Mouse (Mus musculus) left cerebral cortex, adult 8-10 months (tissue): ENCODE data around the gene Ccdc40. TPM values are rescaled to one million over a fixed set of nuclear protein-coding genes. Genes with fewer than 3 reads are reported as not detected.
A peak's percentile ranks its signal among the peaks of the same experiment; 100 is the strongest.
"Not testable (repeated sequence)": the region's sequence is repeated elsewhere in the genome, so short reads cannot be mapped to it uniquely, and the experiment has no call there.

ENCODE experiments used
- DNase-seq, 2 experiments: peaks; one replicate each; pipeline ENCODE4 v3.0.0; 2022; ENCODE audit warnings: low spot score in 2 of 2
- total RNA-seq, 4 experiments: library from RNA; stranded (reverse); gene quantifications; 2 replicates each; pipeline ENCODE4 v1.2.4; 2022

Gene Ccdc40
- total RNA-seq, 4 experiments from 2014 or later, result 1.1 to 3.2 (median 1.7) TPM

DNA sequence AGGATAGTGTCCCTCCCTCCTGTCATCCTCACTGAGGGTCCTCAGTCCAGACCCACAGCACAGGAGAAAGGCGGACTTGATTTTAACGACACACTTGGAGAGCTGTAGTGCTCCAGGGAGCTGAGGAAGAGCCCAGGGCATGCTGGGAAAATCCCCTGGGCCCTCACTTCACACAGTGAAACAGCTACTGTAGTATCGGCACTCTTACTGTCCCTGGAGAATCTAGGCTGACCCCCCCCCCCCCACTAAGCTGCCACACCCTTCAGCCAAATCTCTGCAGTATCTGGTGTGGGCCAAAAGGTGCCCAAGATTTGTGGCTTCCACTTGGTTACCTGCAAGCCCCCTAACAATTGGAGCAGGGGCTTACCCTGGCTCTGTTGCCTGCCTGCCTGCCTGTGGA lies 8.6 kb downstream of the Ccdc40 start:
- no peak for DNase-seq

DNA sequence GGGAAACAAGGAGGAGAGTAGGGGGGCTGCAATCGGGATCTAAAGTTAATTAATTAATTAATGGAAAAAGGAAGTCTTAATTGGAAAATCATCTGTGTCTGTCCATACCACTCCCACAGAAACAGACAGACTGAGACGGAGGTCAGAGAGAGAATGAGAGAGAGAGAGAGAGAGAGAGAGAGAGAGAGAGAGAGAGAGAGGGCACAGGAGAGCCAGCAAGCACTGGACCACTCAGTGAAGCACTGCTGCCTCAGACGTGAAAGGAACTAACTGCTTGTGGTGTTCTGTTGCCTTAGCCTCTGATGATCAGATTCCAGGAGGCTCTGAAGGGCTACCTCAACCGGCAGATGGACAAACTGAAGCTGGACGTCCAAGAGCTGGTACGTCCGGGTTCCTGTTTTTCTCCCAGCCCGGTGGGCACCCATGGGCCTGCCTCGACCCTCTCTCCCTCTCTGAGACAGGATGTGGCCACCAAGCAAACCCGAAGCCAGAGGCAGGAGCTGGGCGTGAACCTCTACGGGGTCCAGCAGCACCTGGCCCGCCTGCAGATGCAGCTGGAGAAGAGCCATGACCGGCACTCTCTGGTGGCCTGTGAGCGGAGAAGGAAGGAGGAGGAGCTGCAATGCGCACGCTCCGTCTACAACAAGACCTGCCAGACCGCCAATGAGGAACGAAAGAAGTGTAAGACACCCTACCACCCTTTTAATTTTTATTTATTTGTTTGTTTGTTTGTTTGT lies 9.4 kb downstream of the Ccdc40 start:
- no peak for DNase-seq

- DNase-seq, result no peak
Measured at GRCm38 (mm10) chr11:119238305-119238721, 9.9 kb downstream of the Ccdc40 start.

GRCm38 (mm10) chr11:119239480-119239879 lies 11.1 kb downstream of the Ccdc40 start:
- no peak for DNase-seq

GRCm38 (mm10) chr11:119245543-119245942 lies 17.2 kb downstream of the Ccdc40 start:
- DNase-seq, result not testable (repeated sequence)

GRCm38 (mm10) chr11:119249011-119249410 lies 20.6 kb downstream of the Ccdc40 start:
- no peak for DNase-seq

GRCm38 (mm10) chr11:119250998-119251397 lies 22.6 kb downstream of the Ccdc40 start:
- no peak for DNase-seq

DNA sequence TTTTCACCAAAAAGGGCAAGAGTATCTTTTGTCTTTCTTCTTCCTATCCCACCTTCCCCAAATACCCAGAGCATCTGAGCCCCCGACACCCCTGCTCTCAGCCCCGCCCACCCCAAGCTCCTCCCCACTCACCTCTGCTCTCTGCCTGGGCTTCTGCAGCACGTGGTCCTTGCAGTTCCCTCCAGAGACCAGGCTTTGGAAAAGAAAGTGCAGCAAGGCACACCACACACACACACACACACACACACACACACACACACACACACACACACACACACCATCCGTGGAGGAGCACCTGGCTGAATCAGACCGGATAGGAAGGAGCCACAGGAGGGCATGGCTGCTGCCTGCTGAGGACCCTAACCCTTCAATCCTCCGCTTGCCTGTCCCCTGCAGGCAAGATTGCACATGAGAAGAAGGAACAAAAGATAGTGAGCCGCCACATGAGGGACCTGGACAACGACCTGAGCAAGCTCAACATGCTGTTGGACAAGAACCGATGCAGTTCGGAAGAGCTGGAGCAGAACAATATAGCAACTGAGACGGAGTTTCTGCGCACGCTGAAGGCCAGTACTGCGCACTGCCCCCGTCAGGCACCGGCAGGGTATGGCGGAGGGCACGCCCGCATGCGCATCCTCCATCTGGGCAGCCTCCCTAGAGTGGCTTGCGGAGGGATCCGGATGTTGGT lies 24.6 kb downstream of the Ccdc40 start:
- DNase-seq, result no peak

DNA sequence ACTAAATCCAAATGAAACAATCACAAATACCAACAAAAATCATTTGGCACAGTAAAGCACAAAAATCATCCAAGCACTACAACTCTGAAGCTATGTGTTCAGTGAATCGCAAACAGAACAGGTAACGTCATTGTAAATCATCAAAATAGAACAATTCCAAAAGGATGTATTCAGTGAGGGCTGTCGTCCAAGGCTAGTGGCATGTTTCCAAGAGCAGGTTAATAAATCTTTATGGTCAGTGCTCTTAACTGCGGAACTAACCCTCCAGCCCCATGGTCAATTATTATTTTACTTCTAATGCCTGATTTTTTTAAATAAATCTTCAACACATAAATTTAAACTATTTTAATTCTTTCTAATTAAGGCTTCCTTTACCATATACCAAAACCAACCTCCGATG lies 28.2 kb downstream of the Ccdc40 start:
- not testable (repeated sequence) for DNase-seq

GRCm38 (mm10) chr11:119258216-119258571 lies 29.8 kb downstream of the Ccdc40 start:
- DNase-seq, result no peak

DNA sequence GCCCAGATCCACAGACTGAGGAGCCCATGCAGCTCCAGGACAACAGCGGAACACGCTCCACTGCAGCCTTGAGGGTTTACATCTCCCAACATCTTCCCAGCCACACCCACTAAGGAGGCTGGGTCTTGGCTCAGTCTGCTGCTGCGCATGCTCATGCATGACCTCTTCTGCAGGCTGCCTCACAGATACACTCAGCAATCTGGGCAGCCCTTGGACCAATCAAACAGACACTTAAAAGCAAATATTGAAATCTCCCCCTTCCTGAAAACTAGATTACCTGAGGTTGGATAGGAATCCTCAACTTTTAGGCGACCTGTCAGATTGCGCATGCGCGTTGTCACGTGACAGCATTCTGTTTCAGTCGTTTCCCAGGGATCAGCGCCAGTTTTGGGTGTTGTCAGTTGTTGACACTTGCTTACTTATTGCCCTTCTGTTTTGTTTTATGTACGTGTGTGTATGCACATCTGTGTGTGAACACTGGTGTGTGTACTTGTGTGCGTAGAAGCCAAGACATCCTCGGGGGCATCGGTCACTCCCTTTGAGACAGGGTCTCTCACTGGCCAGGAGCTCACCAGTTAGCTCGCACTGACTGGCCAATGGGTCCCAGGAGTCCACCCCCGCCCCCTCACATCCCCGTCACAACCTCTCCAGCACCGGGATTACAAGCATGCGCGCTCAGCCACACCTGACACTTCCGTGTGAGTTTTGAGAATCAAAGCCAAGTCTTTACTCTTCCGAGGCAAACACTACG lies 30.4 kb downstream of the Ccdc40 start:
- DNase-seq, result peak; percentile 53 to 67

DNA sequence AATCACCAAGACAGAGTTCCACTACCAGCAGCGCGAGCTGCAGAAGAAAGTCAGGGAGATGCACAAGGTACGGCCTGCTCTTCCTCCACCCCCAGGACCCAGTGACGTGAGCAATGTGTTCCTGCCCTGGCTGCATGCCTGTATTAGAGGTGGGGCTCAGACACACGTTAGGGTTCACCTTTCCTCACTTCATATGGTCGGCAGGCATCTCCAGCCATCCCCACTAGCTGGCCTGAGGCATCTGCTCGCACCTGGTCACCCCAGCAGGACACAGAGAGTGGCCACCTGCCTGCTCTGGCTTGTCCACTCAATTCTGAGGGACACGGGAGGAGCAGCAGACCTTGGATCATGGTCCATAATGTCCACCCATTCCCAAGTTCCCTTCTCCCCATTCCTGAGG lies 31.6 kb downstream of the Ccdc40 start:
- no peak for DNase-seq

DNA sequence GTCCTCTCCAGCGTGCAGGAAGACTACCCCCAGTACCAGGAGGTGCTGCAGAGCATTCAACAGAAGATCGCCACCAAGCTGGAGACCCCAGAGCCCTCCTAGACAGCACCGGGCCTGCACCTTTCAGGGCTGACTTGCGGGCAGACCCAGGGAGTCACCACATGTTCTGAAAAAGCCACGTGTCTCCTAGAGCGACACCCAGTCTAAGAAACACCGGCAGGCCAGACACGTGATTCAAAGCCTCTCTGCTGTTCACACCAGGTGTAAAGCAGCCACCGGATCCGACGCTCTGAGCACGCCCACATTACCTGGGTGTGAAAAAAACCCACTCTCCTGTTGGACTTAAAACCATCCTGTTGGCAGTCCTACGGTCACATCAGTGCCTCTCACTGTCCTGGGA lies 36.0 kb downstream of the Ccdc40 start:
- no peak for DNase-seq

- no peak for DNase-seq
Measured at GRCm38 (mm10) chr11:119265811-119266210, 37.4 kb downstream of the Ccdc40 start.

DNA sequence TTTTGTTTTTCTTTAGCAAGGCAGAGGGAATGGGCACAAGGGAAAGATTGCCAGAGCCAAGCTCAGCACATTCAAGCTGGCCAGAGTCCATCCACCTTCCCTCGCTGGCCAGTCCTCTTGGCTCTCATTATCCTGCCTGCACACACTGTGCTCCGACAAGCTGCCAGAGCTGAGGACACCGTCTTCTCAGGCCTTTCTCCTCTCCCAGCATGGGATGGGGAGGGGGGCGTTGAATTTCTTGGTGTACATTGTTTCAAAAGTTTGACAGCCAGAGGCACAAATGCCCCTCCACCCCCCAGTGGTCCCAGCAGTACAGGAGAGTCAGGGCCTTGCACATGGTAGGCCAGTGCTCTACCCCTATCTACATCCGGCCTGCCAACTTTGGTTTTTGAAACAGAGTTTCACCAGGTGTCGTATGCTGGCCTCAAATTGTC lies 38.9 kb downstream of the Ccdc40 start:
- DNase-seq, result peak in 1 of 2 experiments; percentile 52

DNA sequence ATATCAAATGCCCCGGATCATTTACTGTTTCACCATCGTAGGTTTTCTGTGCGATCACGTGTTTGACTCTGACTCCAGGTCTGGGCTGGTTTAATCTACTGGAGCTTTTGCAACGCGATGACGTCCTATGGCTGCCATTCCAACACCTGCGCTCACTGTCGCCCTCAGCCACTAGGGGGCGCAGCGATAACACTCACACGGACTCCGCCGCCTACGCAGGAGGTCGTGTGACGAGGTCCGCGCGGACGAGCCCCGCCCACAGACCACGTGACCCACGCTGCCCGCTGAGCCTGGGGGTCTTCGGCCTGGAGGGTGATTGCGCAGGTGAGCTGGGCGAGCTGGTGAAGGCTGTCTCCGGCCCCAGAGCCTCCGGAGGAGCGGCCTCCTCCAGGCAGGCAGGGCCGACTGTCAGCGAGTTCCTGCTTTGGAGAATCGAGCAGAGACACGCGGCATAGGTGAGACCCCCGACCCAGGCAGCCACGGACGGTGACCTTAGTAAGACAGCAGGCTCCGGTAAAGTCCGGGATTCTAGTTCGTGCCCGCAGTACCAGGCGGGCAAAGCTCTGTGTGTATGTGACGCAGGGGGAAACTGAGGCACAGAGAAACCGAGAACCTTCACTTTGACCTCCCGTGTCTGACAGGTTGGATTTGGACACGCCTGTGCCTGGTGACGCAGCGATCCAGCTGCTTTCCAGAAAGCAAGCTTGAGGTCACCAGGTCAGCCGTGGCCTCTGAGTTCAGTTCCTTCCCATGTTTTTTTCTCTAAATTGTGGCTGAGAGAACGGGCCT lies 39.6 kb downstream of the Ccdc40 start, which contains the start of gene Gaa:
Gaa (plus strand) TSS at position 120 of the 789 bp plus-strand sequence.
- peak; percentile 95 for DNase-seq

DNA sequence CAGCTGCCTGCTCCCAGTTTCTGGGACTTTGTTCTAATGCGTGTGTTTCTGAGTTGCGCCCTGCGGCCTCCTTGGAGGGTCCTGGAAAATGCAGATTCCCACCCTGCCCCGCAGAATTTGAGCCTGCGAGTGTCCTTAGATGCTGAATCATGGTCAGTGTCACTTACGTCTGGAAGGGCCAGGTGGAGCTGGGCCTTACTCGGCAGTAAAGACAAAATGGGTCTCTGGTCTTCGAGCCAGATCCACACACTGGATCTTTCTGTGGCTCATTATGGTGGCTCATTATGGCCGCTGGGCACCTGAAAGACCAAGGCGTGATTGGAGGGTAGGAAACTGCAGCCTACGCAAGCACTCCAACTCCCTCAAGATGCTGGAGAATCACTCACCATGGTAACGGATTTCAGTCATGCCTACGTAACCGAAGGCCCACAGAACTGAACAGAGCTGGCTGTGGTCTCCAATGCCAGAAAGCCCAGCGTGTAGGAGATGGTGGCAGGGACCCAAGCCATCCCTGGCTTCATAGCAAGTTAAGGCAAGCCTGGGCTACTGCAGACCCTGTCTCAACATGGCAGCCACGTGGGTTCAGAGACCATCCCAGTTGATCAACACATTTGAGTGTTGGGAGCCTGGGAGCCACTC lies 40.3 kb downstream of the Ccdc40 start:
- peak; percentile 44 to 79 for DNase-seq

DNA sequence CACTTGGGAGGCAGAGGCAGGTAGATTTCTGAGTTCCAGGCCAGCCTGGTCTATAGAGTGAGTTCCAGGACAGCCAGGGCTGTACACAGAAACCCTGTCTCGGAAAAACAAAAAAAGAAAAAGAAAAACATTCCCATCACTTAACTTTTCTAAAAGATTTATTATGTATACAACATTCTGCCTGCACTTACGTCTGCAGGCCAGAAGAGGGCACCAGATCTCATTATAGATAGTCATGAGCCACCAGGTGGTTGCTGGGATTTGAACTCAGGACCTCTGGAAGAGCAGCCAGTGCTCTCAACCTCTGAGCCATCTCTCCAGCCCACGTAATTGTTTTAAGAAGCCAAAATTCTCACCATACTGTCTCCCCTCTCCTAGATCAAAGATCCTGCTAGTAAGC lies 44.1 kb downstream of the Ccdc40 start:
- not testable (repeated sequence) for DNase-seq

DNA sequence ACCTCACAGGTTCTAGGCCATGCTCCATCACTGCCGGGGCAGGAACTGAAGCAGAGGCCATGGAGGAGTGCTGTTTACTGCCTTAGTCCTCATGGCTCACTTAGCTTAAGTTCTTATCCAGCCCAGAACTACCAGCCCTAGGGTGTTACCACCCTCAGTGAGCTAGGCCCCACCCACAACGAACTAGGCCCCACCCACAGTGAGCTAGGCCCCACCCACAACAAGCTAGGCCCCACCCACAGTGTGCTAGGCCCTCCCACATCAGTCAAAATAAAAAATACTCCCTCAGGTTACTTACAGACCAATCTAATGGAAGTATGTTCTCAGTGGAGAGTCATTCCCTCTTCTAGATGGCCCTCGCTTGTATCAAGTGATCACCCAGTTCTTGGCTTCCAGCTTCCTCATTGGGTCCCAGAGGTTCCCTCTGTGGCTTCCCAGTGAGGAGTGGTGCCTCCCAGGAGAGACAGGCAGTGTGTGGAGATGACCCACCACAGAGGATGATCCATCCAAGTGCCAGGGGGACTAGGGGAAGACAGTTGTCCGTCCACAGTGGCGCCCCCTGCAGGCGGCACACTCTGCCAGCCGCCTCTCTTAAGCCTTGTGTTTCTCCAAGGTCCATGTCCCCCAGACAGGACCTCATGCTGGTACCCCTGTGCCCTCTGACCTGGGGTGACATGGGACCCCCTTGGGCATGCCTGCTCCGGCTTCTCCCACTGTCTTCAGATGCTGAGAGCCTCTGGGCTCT lies 45.0 kb downstream of the Ccdc40 start:
- no peak for DNase-seq

GRCm38 (mm10) chr11:119281030-119281429 lies 52.7 kb downstream of the Ccdc40 start:
- no peak for DNase-seq
